Mouse (Mus musculus) heart, postnatal 10 days (tissue): Measurements from ENCODE around the gene Slc23a4. TPM values are rescaled to one million over a fixed set of nuclear protein-coding genes. Genes with fewer than 3 reads are reported as not detected.

Experiments used
- DNase-seq, 2 experiments: peaks; one replicate each; pipeline ENCODE4 v3.0.0; 2021
- intact Hi-C: fragments of 180-260 bp; cut with DNase I; formaldehyde crosslinking; loops from one replicate; pipeline ENCODE4 v1.15.1; 2025
- total RNA-seq, 2 experiments: library from RNA; stranded (reverse); gene quantifications; 2 replicates each; pipeline ENCODE4 v1.2.3; 2021

Slc23a4 gene
- total RNA-seq, 2 experiments from 2014 or later = 0.42 to 0.43 TPM

DNA sequence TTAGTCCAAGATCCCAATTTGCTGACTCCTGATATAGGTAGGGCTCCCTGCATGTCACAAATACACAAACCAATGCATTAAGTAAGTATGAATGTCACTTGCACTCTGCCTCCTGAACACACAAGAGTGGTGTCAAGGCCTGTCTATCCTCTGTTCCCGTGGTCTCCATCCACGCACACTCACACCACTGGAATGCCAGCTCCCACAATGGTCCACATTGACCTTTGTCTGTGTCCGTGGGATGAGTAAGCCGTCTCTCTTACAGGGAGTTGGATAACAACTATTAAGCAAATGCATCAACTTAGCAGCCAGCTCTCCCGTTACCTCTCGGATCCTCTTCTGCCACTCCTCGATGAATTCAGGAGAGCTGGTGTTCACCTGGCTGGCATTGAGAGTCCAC, 29.1 kb downstream of the Slc23a4 start:
- no peak for DNase-seq
- intact Hi-C loops = no loop called here

DNA sequence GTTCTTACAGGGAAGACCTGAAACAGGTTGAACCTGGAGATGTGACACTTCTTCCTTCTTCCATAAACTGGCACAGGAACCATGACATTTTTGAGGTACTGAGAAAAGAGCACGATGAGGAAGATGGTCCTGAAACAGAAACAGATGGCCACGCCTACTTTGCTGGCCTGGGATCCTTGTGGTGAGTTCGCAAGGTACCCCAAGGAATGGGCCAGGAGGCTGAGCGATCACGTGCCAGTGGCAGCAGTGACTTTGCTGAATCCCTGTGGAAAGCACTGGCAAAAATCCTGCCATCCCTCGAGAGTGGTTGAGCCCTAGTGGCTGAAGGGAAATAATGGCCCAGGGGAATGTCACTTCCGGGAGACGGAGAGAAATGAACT, 32.4 kb downstream of the Slc23a4 start:
- intact Hi-C loops = no loop called here
- no peak for DNase-seq

DNA sequence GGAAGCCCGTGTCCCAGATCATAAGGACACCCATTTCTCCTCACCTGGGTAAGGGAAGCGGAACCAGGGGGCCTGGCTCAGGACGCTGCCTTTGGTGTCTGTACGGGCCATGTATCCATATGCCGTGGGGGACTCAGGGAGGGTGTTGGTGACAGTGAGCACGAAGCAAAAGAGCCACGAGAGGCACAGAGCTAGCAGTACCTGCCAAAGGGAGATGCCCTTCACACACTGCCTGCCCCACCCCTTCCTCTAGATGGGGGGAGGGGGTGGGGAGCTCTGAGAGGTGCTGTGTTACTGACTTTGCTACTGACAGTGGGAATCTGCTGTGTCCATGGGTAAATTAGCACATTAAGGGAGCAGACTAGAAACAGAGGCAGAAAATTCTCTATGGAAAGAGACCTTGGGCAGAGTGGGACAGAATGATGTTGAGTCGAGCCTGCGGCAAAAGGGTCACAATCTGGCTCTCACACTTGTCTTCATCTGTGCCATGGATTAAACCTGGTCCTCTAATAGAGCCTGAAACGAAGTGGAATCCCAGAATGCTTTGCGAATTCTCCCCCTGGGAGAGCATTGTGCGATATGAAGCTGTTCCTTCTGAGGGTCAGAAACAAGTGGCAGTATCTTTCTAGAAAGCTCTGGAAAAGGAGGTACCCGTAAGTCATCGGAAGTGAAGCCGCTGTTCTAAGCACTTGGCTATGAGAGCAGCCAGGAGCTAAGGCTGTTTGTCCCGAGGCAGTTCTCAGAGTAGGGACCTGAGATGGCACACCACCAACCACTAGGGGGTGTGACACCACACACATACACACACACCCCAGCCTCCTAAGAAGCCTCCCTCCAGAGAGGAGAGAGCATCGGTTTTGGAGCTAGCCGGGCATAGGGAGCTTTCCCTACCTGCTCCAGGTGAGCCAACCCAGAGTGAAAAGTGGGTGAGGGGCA, 33.0 kb downstream of the Slc23a4 start:
- DNase-seq = peak in 1 of 2 experiments; percentile 21
- intact Hi-C loops = no loop called here

DNA sequence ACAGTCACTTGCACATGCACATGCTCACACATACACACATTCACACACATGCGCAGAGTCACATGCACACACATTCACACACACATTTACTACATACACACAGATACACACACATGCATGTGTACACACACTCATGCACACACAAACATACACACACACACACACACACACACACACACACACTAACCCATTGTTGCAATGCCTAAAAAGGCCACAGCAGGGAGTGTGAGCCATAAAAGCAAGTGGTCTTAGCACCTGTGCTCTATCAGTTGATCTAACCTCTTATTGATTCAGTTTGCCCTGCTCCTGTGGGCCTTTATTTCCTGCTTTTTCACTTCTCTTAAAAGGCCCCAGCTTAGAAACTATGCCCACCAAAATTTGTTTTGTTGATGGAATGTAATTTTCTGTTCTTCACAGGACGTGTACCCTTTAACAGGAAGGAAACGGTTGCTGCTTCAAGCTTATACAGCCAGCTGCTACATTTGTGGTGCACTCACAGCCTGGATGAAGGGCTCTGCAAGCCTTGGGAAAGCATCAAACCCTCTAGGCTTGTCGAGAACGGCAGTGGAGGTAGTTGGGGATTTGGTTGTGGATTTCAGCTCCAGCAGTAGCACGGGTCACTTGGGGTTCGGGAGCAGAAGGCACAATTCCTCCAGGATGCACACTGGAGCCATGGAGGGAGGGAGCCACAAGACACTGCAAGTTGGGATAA, 36.1 kb downstream of the Slc23a4 start:
- intact Hi-C loops = no loop called here
- DNase-seq = no peak

DNA sequence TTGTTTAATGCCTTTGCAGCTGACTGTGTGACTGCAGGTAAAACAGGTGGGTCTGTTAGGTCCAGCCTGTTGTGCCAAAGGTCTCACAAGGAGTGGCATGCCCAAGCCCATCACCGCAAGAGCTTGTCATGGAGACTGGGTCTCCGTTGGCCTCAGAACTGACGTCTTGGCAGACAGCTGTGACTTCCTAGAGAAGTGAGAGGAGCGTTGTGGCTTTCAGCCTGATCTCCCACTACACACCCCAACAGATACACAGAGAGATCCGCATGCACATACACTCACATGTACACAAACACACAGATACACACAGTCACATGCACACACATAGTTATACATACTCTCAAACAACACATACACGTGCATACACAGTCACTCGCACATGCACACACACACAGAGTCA, 36.7 kb downstream of the Slc23a4 start:
- DNase-seq = no peak
- intact Hi-C loops = no loop called here

DNA sequence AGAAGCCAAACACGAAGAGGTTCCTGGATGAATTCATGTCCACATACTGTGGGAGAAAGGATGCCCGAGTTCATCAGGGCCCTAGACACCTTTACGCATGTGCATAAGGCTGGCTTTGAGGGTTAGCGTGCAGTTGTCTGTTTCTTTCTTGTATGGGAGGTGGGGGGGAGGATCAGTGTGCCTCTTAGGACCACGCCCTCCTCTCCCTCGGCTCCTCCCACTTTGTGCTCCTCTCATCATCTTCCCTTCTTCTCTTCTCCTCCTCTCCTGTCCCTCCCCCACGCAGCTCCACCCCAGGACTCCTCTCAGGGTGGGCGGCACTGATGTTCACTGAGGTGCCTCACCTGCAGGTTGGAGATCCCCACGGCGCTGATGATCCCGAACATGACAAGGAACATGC, 39.7 kb downstream of the Slc23a4 start:
- DNase-seq = no peak
- intact Hi-C loops = no loop called here

DNA sequence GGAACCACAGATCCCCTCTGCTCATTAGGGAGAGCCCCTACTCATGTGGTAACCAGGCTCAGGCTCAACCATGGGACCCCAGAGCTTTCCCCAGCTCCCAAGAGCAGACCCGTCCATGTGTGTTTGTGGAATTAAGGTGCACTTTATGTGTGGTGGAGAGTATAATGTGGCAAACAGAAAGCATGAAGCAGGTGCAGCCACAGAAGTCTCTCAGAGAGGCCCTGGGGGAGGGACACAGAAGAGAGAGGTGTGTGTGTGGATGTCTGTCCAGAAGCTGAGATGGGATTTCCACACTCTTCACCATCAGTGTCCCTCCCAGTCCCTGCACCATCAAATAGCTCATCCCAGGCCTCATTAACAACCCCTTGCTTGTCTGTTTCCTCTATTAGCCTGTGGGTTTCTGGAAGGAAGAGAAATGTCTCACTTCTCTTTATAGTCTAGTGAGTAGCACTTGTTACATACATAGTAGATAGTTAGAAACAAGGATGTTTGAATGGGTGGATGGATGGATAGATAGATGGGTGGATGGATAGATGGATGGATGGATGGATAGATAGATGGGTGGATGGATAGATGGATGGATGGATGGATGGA, 41.6 kb downstream of the Slc23a4 start:
- intact Hi-C loops = no loop called here
- DNase-seq = no peak

DNA sequence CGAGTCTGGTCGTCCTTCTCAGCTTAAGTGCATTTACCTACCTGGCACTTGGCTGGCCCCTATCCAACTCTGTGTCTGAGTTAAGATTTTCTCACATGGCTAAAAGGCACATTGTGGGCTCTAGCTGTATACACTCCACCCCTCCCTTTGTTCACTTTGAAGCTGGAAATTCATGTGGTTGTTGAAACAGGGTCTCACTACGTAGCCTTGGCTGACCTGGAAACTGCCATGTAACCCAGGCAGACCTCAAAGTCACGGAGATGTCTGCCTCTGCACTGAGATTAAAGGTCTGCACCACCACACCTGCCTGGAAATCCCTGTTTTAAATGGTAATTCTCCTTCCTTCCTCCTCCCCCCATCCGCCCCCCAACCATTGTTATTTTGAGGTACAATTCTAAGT, 44.7 kb downstream of the Slc23a4 start:
- DNase-seq = no peak
- intact Hi-C loops = no loop called here

DNA sequence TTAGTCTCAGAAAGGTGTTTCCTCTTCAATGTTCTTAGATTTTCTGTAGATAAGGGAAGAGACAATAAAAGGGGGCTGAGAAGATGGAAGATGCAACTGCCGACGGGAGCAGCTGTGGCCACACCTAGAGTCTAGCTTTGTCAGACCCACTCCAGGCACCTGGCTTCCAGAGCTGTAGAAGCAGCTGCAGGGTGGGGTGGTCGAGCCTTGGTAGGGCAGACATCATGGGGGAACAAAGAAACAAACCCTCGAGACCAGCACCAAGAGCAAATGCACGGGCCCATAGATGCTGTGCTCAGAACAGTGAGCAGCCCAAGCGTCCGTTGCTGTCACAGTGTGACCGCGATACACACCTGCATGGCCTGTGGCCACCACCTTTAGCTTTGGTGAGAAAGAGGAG, 45.8 kb downstream of the Slc23a4 start:
- no peak for DNase-seq
- intact Hi-C loops = no loop called here

DNA sequence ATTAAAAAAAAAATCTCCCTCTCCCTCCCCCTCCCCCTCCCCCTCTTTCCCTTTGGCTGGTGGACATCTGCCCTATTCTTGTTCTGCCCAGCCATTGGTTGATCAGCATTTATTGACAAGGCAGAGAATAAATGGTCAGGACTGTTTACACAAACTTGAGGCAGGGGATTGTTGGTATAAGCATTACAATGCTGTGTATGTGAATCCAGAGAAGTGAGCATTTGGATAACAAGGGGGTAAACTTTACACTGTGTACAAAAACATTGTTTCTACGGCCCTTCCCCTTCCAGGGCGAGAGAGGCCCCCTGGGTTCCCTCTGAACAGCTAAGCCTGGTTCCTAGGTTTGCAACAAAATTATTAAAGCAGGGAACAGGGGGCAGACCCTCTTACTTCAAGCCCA, 46.7 kb downstream of the Slc23a4 start:
- intact Hi-C loops = no loop called here
- no peak for DNase-seq

DNA sequence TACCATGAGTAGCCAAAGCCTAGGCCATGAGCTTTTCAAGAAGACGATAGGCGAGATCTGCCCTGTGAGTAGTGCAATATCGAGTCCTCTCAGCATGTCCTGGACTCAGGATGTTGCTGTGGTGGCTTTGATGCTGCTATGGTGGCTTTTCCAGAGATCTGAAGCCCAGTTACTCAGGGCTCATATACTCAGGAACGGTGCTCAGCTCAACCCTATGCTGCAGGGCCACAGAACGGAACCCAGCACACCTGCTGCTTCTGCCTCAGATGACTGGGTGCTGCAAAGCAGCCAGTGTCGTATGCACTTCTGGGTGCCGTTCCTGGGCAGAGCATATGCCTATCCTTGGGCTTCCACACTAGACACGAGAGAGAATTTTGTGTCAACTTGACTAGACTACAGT, 48.8 kb downstream of the Slc23a4 start:
- intact Hi-C loops = no loop called here
- no peak for DNase-seq

DNA sequence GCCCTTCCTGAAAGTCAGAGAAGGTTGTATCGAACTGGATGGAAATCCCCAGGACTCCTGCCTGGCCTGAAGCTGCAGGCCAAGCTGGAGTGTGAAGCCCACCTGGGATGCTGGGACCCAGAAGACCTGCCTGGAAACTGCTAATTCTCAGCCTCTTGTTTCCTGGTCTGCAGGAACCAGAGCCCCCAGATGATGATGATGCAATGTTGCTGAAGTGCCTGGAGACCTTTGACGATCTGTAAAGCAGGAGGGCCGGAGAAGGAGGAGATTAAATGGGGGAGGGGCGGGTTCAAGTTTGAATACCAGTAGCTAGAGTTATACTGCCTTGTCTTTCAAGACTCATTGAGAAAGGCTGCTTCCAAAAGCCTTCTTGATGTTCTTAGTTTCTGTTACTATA, 49.3 kb downstream of the Slc23a4 start:
- intact Hi-C loops = no loop called here
- DNase-seq = no peak

DNA sequence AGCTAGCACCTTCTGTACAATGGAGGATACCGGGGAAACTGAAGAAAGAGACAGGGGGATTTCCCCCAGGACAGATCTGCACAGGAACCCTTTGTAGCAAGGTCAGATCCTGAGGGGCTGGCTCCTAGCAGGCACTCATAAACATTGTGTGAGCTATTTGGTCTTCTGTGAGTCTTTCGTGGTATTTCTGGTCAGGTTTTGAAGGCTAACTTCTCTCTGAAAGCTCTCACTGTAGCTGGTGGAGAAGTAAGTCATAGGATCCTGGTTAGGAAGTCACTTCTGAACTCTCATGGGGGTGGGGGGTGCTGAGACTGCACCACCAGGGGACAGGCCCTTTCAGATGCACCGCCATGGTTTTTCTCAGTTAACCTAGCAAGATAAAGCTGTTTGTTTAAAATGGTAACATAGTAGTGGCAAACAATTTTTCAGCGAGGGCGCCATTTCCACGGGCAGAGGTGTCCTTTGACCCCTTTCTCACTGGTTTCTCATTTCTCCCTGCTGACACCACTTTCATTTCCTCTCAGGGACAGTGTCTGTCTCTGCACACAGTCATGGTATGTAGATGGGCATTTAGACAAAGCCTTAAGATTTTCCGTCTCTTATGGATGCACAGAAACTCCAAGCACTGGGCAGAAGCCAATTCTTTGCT, 49.8 kb downstream of the Slc23a4 start:
- intact Hi-C loops = no loop called here

DNA sequence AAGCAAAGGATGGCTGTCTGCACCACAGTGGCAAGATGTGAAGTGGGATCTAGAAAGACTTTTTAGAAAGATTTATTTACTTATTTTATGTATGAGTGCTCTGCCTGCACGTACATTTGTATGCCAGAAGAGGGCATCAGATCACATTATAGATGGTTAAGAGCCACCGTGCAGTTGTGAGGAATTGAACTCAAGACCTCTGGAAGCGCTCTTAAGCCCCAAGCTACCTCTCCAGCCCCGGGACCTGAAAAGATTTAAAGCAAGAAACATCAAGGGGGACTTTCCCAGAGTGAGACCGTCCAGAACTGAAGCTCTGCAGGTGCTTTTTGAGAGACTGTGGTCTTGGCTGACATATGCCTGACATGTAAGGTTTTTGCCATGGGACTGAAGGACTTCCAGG, 51.5 kb downstream of the Slc23a4 start:
- no peak for DNase-seq
- intact Hi-C loops = loop anchor here (2.0 kb wide), 1 partner anchor 58 kb away; no protein-coding TSS in a partner anchor

More for the DNA sequence above, 49.8 kb downstream of the Slc23a4 start:
- DNase-seq = no peak

DNA sequence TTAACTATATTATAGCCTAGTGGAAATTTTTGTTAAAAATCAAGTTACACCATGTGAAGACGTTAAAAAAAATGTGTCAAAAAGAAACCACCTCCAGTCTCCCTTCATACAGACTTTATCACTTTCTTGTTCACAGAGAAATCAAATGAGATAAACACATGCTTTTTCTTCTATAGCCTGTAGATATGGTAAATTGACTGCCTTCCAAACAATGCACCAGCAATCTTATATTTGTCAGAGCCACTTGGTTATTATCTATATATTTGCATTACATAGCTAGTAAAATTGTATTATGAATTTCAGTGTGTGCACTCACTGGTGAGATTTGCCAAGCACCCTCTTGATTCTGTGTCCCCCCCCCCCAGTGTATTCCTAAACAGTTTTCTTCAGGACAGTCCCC, 55.6 kb downstream of the Slc23a4 start:
- no peak for DNase-seq
- intact Hi-C loops = no loop called here

DNA sequence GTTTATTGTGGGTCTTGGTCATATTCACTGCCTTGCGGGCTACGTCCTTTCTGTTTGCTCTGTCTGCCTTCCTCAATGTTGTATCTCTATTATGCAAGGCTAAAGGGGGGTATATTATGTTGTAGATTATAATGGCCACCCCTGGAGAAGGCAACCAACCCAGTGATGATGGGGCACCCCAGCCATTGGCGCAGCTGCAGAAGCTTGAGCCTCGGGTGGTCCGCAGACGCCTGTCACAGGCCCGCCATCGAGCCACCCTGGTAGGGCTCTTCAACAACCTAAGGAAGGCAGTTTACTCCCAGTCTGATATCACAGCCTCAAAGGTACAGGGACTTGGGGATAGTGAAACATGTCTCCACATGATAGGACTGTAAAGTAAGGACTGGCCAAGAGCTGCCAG, 60.6 kb downstream of the Slc23a4 start:
- DNase-seq = no peak
- intact Hi-C loops = loop anchor here (1.0 to 2.0 kb wide), 3 partner anchors 49 to 417 kb away; partner anchors contain the start of gene Cyren

DNA sequence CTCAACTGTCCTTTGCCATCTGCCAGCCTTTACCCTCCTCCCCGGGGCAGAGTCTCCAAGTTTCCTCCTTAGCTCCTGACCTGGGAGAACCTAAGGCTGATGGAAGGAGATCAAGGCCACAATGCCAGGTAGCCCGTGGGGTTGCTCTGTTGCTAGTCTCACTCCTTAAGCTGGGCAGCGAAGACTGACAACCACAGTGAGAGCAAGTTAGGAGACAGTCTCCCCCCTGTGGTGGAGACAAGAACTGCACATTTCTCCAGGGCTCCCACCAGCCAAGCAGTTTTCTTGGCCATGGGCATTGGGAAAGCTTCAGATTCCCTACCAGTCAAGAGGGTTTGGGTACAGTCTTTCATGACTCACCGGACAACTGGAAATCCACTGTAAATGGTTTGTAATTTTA, 61.0 kb downstream of the Slc23a4 start:
- DNase-seq = peak; percentile 72 to 82
- intact Hi-C loops = loop anchor here (1.0 to 2.0 kb wide), 3 partner anchors 48 to 417 kb away; partner anchors contain the start of gene Cyren

DNA sequence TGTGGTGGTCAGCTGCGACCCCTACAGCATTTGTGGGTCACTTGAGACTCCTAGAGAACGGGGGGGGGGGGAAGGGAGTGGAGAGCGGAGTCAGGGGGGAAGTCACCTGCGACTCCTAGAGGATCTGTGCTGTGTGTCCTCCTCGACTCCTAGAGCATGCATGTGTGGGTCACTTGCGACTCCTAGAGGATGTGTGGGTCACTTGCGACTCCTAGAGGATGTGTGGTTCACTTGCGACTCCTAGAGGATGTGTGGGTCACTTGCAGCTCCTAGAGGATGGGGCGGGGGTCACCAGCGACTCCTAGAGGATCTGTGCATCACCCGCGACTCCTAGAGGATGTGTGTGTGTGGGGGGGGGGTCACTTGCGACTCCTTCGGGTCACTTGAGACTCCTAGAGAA, 66.3 kb downstream of the Slc23a4 start:
- DNase-seq = peak; percentile 60 to 81
- intact Hi-C loops = loop anchor here (5.0 kb wide), 1 partner anchor 160 kb away; no protein-coding TSS in a partner anchor

DNA sequence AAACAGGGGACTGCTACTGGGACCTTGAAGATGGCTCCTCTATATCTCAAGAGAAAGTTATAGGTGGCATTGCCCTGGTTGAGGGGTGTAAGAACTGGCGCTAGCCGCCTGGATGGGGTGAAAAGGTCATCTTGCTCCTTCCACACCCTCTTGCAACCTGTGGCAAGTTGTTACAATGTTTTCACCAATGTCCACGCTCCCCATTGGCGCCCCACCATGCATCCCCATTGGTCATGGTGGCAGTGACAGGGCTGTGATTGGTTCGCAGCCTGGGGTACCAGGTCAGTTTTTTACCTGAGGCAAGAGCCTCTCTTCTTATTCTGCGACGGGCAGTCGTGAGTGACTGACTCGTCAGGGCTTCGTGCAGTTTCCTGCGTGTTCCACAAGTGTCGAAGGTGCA, 67.6 kb downstream of the Slc23a4 start:
- intact Hi-C loops = loop anchor here (5.0 kb wide), 1 partner anchor 158 kb away; no protein-coding TSS in a partner anchor
- DNase-seq = no peak

DNA sequence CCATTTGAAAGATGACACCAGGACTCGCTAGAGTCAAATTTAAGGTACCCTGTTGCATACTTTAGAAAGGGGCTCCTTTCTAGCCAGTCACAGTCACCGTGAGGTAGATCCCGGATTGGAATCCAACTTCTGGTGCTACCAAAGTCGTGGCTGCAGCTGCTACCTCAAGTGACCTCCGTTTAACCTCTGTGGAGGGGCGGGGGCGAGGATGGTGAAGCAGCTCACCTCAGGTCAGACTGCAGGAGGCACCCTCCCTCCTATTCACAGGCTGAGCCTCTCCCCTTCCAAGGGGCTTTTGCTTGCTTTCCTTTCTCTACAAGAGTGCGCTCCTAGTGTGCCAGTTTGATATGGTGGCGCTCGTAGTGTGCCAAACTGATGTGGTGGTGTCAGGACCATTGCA, 68.2 kb downstream of the Slc23a4 start, which contains the start of gene Stra8:
Gene Stra8, plus strand, starts transcription at position 208 of the 400 bp plus-strand sequence.
- DNase-seq = no peak
- intact Hi-C loops = loop anchor here (5.0 kb wide), 1 partner anchor 158 kb away; no protein-coding TSS in a partner anchor

DNA sequence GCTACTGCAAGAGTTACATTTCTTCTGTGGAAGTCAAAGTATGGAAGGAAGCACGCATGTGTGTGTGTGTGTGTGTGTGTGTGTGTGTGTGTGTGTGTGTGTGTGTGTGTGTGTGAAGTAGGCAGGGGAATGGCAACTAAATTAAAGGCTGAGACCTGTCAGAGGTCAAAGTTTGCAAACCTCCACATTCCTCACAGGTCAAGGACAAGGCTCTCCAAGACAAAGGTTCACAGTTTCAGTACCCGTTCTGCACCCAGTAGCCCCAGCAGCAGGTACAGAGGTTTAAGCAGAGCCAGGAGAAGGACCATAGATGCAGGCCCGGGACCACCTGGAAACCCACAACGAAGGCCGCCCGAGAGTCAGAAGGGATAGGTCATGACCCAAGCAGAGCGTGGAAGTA, 69.1 kb downstream of the Slc23a4 start:
- no peak for DNase-seq
- intact Hi-C loops = no loop called here
